Mouse (Mus musculus) heart, adult 2 months (tissue): ENCODE results near the gene Fbp1. TPM values are rescaled to one million over a fixed set of nuclear protein-coding genes. Genes with fewer than 3 reads are reported as not detected.

Experiments used
- DNase-seq, 2 experiments: peaks; one replicate each; pipeline ENCODE4 v3.0.0; 2021
- H3K27ac ChIP-seq: fragments of 200-600 bp; 2 replicates; pipeline ENCODE4 v1.8.1; 2022
- H3K27me3 ChIP-seq: fragments of 200-500 bp; 2 replicates; pipeline ENCODE4 v1.6.1; 2012; ENCODE audit warnings: mild to moderate bottlenecking, low read length, inconsistent platforms, mixed read lengths; ENCODE audit not compliant: control insufficient read depth, insufficient read depth
- H3K36me3 ChIP-seq: fragments of 200-500 bp; 2 replicates; pipeline ENCODE4 v1.6.1; 2012; ENCODE audit warnings: low read length, inconsistent platforms; ENCODE audit not compliant: control insufficient read depth, insufficient read depth
- H3K4me1 ChIP-seq: fragments of 200-500 bp; 2 replicates; pipeline ENCODE4 v1.6.1; 2011; ENCODE audit warnings: low read length; ENCODE audit not compliant: control insufficient read depth, insufficient read depth
- H3K4me3 ChIP-seq: fragments of 200-600 bp; 2 replicates; pipeline ENCODE4 v1.8.1; 2022
- H3K79me2 ChIP-seq: fragments of 200-500 bp; replicated peaks from 2 replicates; pipeline ENCODE4 v1.6.1; 2012; ENCODE audit warnings: mild to moderate bottlenecking, inconsistent platforms, low read length, moderate library complexity, mixed read lengths; ENCODE audit not compliant: control insufficient read depth, insufficient read depth
- H3K9ac ChIP-seq: fragments of 200-500 bp; 2 replicates; pipeline ENCODE4 v1.6.1; 2012; ENCODE audit warnings: low read depth, mild to moderate bottlenecking, control low read depth, inconsistent platforms, low read length, mixed read lengths
- CTCF ChIP-seq: fragments of 200-600 bp; IDR thresholded peaks from 2 replicates; pipeline ENCODE4 v1.8.1; 2022; ENCODE audit warnings: antibody characterized with exemption, mild to moderate bottlenecking, moderate library complexity
- EP300 ChIP-seq: fragments of 200-500 bp; IDR thresholded peaks from 2 replicates; pipeline ENCODE4 v1.6.1; 2011; ENCODE audit warnings: low read depth, low read length, control low read depth; ENCODE audit not compliant: insufficient read depth
- POLR2A ChIP-seq: fragments of 200-500 bp; IDR thresholded peaks from 2 replicates; pipeline ENCODE4 v1.6.1; 2011; ENCODE audit warnings: mild to moderate bottlenecking, low read depth, low read length, control low read depth; ENCODE audit not compliant: insufficient read depth
- whole genome bisulfite sequencing: fragments of 180-500 bp; shearing (Covaris S2); methylation state at CpG from one replicate; pipeline ENCODE4 v1.1.7; 2018; 5-methylcytosine and 5-hydroxymethylcytosine counted together
- intact Hi-C: fragments of 180-260 bp; cut with DNase I; formaldehyde crosslinking; loops from one replicate; pipeline ENCODE4 v1.15.1; 2025
- polyA plus RNA-seq: library from polyadenylated mRNA; depleted of rRNA; stranded (reverse); fragments of >200 nt; gene quantifications from 2 replicates; pipeline ENCODE4 v1.2.3, GENCODE M21; 2012
- total RNA-seq, 2 experiments: library from RNA; stranded (reverse); gene quantifications; 2 replicates each; pipeline ENCODE4 v1.2.3; 2021

Gene Fbp1
- total and polyA plus RNA-seq, 3 experiments: 0.51 TPM; not detected in 2

DNA sequence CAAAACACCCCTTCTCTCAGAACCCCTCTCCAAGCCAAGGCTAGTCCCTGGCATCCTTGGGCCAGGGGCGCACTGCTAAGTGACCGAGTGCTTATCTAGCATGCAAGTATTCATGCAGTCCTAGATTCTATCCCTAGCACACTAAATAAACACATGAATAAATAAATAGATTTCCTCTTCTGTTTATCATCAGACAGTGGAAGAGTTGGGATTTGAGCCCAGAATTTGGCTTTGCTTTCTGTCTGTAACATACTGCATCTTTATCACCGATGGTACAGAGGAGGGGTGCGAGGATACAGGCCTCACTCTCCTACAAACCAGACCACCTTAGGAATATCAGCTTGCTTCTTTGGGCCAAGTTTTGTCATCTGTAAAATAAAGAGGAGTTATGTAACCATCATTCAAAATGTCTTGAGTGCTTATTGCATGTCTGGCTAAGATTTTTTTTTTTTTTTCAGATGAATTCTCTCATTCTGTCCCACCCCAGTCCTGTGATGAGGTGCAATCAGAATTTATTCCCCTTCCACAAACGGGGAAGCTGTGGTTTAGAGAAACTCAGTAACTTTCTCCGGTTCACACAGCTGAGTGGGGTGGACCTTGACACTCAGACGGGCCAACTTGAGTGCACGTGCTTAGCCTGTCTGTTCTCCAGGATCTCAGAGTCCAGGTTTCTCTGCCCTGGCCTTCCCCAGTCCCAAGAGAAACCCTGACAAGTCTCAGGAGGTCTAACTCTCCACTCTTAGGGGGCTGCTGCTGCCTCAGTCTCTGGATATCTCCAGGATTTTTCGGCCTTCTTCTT lies 5.2 kb upstream of the Fbp1 start:
- H3K4me3 ChIP-seq: no peak overlapping the region
- WGBS: 69% methylated on average over 9 of the region's 9 CpGs
- no peaks in the 10 kb centered on the region for H3K4me1 ChIP-seq
- no peak for DNase-seq
- TF ChIP-seq CTCF (no peak), EP300 (no peak), POLR2A (no peak)
- H3K36me3 ChIP-seq: no peaks in the 10 kb centered on the region
- H3K27me3 ChIP-seq: peaks cover 2% of the 10 kb centered on the region
- no peaks in the 10 kb centered on the region for H3K79me2 ChIP-seq
- no peak overlapping the region for H3K9ac ChIP-seq
- no peak overlapping the region for H3K27ac ChIP-seq
- intact Hi-C loops: no loop called here

- no peaks in the 10 kb centered on the region for H3K4me1 ChIP-seq
- H3K27ac ChIP-seq: no peak overlapping the region
- H3K79me2 ChIP-seq: no peaks in the 10 kb centered on the region
- H3K36me3 ChIP-seq: no peaks in the 10 kb centered on the region
- no peak overlapping the region for H3K9ac ChIP-seq
- no peak overlapping the region for H3K4me3 ChIP-seq
- WGBS: 72% methylated on average over 2 of the region's 2 CpGs
- TF ChIP-seq POLR2A: no peak
- TF ChIP-seq EP300: no peak
- no peak for TF ChIP-seq CTCF
- intact Hi-C loops: no loop called here
- peaks cover 7% of the 10 kb centered on the region for H3K27me3 ChIP-seq
- DNase-seq: no peak
These were observed 1.2 kb upstream of the Fbp1 start for GRCm38 (mm10) chr13:62889311-62889710.

DNA sequence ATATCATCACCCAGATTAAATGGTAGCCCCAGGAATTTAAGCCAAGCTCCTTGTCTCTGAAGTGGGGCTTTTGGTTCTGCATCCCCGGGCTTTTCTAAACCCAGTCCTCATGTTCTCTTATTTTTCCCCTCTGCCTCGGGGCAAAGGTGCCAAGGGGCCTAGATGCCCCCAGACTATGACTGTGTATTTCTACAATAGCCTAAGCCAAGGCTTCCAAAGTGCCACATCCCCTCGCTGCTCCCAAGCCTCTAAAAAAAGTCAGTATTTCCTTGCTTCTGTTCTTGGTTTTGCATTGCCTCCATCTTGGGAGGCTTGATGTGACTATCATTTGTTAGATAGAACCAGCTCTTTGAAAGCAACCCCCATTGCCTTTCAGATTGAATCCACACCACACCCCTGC lies 3.5 kb downstream of the Fbp1 start:
- no peak for DNase-seq
- no peaks in the 10 kb centered on the region for H3K36me3 ChIP-seq
- peaks cover 7% of the 10 kb centered on the region for H3K27me3 ChIP-seq
- intact Hi-C loops: no loop called here
- no peak overlapping the region for H3K4me3 ChIP-seq
- H3K9ac ChIP-seq: no peak overlapping the region
- no peak for TF ChIP-seq POLR2A
- H3K4me1 ChIP-seq: peaks cover 4% of the 10 kb centered on the region
- H3K79me2 ChIP-seq: no peaks in the 10 kb centered on the region
- H3K27ac ChIP-seq: no peak overlapping the region
- 75% methylated on average over 3 of the region's 3 CpGs for WGBS

- 80% methylated on average over 9 of the region's 9 CpGs for WGBS
- Histone ChIP-seq H3K79me2 (no peaks in the 10 kb centered on the region), H3K27me3 (peaks cover 5% of the 10 kb centered on the region), H3K4me3 (no peak overlapping the region), H3K4me1 (peaks cover 6% of the 10 kb centered on the region), H3K36me3 (no peaks in the 10 kb centered on the region), H3K9ac (no peak overlapping the region), H3K27ac (no peak overlapping the region)
- TF ChIP-seq EP300 (no peak), CTCF (no peak), POLR2A (no peak)
- intact Hi-C loops: no loop called here
- no peak for DNase-seq
These were observed 4.2 kb downstream of the Fbp1 start for GRCm38 (mm10) chr13:62883925-62884324.

- H3K36me3 ChIP-seq: no peaks in the 10 kb centered on the region
- TF ChIP-seq CTCF (no peak), POLR2A (no peak), EP300 (no peak)
- no peak overlapping the region for H3K27ac ChIP-seq
- H3K4me1 ChIP-seq: peaks cover 6% of the 10 kb centered on the region
- no peaks in the 10 kb centered on the region for H3K79me2 ChIP-seq
- H3K4me3 ChIP-seq: no peak overlapping the region
- no peak for DNase-seq
- WGBS: 80% methylated on average over 2 of the region's 2 CpGs
- intact Hi-C loops: no loop called here
- H3K9ac ChIP-seq: no peak overlapping the region
- peaks cover 5% of the 10 kb centered on the region for H3K27me3 ChIP-seq
These were observed 4.6 kb downstream of the Fbp1 start for GRCm38 (mm10) chr13:62883436-62883835.

DNA sequence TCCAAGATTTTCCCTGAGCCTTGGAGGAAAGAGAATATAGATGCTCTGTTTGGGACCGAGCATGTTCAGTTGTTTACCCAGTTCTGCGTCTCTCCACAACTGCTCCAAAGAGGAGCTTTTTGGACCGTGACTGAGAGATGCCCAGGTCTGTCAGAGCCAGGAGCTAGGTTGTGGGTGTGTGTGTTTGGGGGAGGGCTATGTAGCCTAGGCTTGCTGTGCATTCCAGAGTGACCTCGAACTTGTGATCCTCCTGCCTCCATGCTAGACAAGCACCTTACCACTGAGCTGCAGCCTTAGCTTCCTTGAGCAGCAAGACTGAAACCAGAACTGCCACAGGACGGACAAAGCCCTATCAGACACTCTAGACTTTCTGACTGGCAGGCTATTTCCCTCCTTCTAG lies 5.2 kb downstream of the Fbp1 start:
- intact Hi-C loops: no loop called here
- Histone ChIP-seq H3K27me3 (peaks cover 1% of the 10 kb centered on the region), H3K36me3 (no peaks in the 10 kb centered on the region), H3K9ac (no peak overlapping the region), H3K4me1 (peaks cover 6% of the 10 kb centered on the region), H3K79me2 (no peaks in the 10 kb centered on the region), H3K4me3 (no peak overlapping the region), H3K27ac (no peak overlapping the region)
- no peak for TF ChIP-seq CTCF
- no peak for TF ChIP-seq EP300
- no peak for TF ChIP-seq POLR2A
- 85% methylated on average over 5 of the region's 5 CpGs for WGBS
- no peak for DNase-seq
